Mouse (Mus musculus): ENCODE results near the gene Map3k5. TPM values are rescaled to one million over a fixed set of nuclear protein-coding genes. Genes with fewer than 3 reads are reported as not detected.

Map3k5 gene
- polyA plus RNA-seq, 1 experiment: 0.53 TPM

GRCm38 (mm10) chr10:19990638-19991037 is 56.4 kb downstream of the Map3k5 start:
- H3K36me3 ChIP-seq (ENCODE audit: control insufficient read depth, insufficient read depth): no peaks in the 10 kb centered on the region
- no peak overlapping the region for H3ac ChIP-seq (ENCODE audit: control insufficient read depth, insufficient read length)
- no peak overlapping the region for H3K4me2 ChIP-seq (ENCODE audit: low read depth)
- no peaks in the 10 kb centered on the region for H3K27me3 ChIP-seq (ENCODE audit: control insufficient read depth, insufficient read depth, insufficient read length)
- no peaks in the 10 kb centered on the region for H3K79me2 ChIP-seq (ENCODE audit: control insufficient read depth, insufficient read depth)
- TF ChIP-seq MAX (IDR thresholded peaks at IDR 0.05; ENCODE audit: low read depth): no peak
- no peak for TF ChIP-seq MYOD1 (IDR thresholded peaks at IDR 0.05; ENCODE audit: control insufficient read depth in 1 of 3, insufficient read length in 2 of 3, low read depth in 2 of 3)
- no peak for TF ChIP-seq POLR2A (IDR thresholded peaks at IDR 0.05; ENCODE audit: insufficient read length, low read depth)
- no peak for TF ChIP-seq TCF12 (IDR thresholded peaks at IDR 0.05; ENCODE audit: insufficient read depth, poor library complexity, severe bottlenecking)
- H3K4me3 ChIP-seq: no peak overlapping the region

GRCm38 (mm10) chr10:19991237-19991865 is 57.1 kb downstream of the Map3k5 start:
- Histone ChIP-seq H3K36me3 (ENCODE audit: control insufficient read depth, insufficient read depth) (no peaks in the 10 kb centered on the region), H3K4me3 (no peak overlapping the region), H3ac (ENCODE audit: control insufficient read depth, insufficient read length) (no peak overlapping the region), H3K4me2 (ENCODE audit: low read depth) (no peak overlapping the region), H3K79me2 (ENCODE audit: control insufficient read depth, insufficient read depth) (no peaks in the 10 kb centered on the region), H3K27me3 (ENCODE audit: control insufficient read depth, insufficient read depth, insufficient read length) (no peaks in the 10 kb centered on the region)
- TF ChIP-seq POLR2AphosphoS2 (IDR thresholded peaks at IDR 0.05; ENCODE audit: insufficient read length, low read depth): no peak
- TF ChIP-seq POLR2A (IDR thresholded peaks at IDR 0.05; ENCODE audit: insufficient read length, low read depth): no peak
- TF ChIP-seq REST (IDR thresholded peaks at IDR 0.05; ENCODE audit: insufficient read depth, insufficient read length): no peak
- no peak for TF ChIP-seq E2F4 (IDR thresholded peaks at IDR 0.05; ENCODE audit: insufficient read depth)
- TF ChIP-seq TCF12 (IDR thresholded peaks at IDR 0.05; ENCODE audit: insufficient read depth, poor library complexity, severe bottlenecking): no peak
- TF ChIP-seq CEBPB (IDR thresholded peaks at IDR 0.05; ENCODE audit: insufficient read depth, poor library complexity, severe bottlenecking): no peak
- no peak for TF ChIP-seq MAX (IDR thresholded peaks at IDR 0.05; ENCODE audit: low read depth)
- no peak for TF ChIP-seq MYOD1 (IDR thresholded peaks at IDR 0.05; ENCODE audit: control insufficient read depth in 1 of 3, insufficient read length in 2 of 3, low read depth in 2 of 3)
- no peak for TF ChIP-seq MYOG (IDR thresholded peaks at IDR 0.05; ENCODE audit: control insufficient read depth in 1 of 3, insufficient read depth in 1 of 3, insufficient read length in 2 of 3, low read depth in 2 of 3)
- TF ChIP-seq TCF3 (IDR thresholded peaks at IDR 0.05; ENCODE audit: insufficient read length, low read depth): no peak

- H3K79me2 ChIP-seq (ENCODE audit: control insufficient read depth, insufficient read depth): no peaks in the 10 kb centered on the region
- no peak overlapping the region for H3K4me2 ChIP-seq (ENCODE audit: low read depth)
- no peak overlapping the region for H3K4me3 ChIP-seq
- H3K36me3 ChIP-seq (ENCODE audit: control insufficient read depth, insufficient read depth): no peaks in the 10 kb centered on the region
- no peaks in the 10 kb centered on the region for H3K27me3 ChIP-seq (ENCODE audit: control insufficient read depth, insufficient read depth, insufficient read length)
- no peak overlapping the region for H3ac ChIP-seq (ENCODE audit: control insufficient read depth, insufficient read length)
- TF ChIP-seq POLR2AphosphoS2 (IDR thresholded peaks at IDR 0.05; ENCODE audit: insufficient read length, low read depth) (no peak), USF1 (IDR thresholded peaks at IDR 0.05; ENCODE audit: low read depth) (peak; percentile 33)
Observed at GRCm38 (mm10) chr10:19991866-19992252, 57.6 kb downstream of the Map3k5 start.

DNA sequence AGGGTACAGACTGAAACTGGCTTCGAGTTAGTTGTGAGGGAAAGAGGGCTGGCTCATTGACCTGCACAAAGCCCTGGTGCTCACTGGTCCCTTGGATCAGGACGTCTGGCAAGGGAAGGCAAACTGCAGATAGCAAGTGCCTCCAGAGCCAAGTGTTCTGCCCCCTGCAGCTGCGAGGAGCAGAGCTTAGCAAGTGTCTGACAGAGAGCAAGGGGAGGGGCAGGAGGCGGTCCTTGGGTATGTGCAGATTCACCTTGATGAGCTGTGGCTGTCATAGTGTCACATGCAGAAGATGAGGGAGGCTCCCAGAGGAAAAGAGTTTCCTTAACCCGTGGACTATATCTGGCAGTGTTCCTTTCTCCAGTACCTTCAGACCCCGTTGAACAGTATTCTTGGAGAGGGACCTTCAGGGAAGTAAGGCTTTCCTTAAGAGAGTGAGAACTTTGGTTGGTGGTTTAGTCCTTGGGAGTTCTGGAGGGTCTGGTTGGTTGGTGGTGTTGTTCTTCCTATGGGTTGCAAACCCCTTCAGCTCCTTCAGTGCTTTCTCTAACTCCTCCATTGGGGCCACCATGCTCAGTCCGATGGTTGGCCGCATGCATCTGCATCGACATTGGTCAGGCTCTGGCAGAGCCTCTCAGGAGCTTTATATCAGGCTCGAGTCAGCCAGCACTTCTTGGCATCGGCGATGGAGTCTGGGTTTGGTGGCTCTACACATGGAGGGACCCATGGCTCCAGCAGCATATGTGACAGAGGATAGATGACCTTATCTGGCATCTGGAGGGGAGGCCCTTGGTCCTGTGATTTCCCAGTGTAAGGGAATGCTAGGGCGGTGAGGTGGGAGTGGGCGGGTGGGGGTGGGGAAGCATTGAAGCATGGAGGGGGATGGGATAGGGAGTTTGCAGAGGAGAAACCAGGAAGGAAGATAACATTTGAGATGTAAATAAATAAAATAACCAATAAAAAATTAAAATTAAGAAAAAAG is 60.5 kb downstream of the Map3k5 start:
- no peak overlapping the region for H3K4me3 ChIP-seq
- H3K27me3 ChIP-seq (ENCODE audit: control insufficient read depth, insufficient read depth, insufficient read length): no peaks in the 10 kb centered on the region
- no peak overlapping the region for H3K4me2 ChIP-seq (ENCODE audit: low read depth)
- H3K36me3 ChIP-seq (ENCODE audit: control insufficient read depth, insufficient read depth): no peaks in the 10 kb centered on the region
- no peak overlapping the region for H3ac ChIP-seq (ENCODE audit: control insufficient read depth, insufficient read length)
- H3K79me2 ChIP-seq (ENCODE audit: control insufficient read depth, insufficient read depth): no peaks in the 10 kb centered on the region
- no peak for TF ChIP-seq E2F4 (IDR thresholded peaks at IDR 0.05; ENCODE audit: insufficient read depth)
- TF ChIP-seq MYOG (IDR thresholded peaks at IDR 0.05; ENCODE audit: control insufficient read depth in 1 of 3, insufficient read depth in 1 of 3, insufficient read length in 2 of 3, low read depth in 2 of 3): no peak
- no peak for TF ChIP-seq MAX (IDR thresholded peaks at IDR 0.05; ENCODE audit: low read depth)
- no peak for TF ChIP-seq SRF (IDR thresholded peaks at IDR 0.05; ENCODE audit: control insufficient read depth, insufficient read length, low read depth)
- no peak for TF ChIP-seq REST (IDR thresholded peaks at IDR 0.05; ENCODE audit: insufficient read depth, insufficient read length)

GRCm38 (mm10) chr10:19996151-19996550 is 61.9 kb downstream of the Map3k5 start:
- Histone ChIP-seq H3ac (ENCODE audit: control insufficient read depth, insufficient read length) (no peak overlapping the region), H3K79me2 (ENCODE audit: control insufficient read depth, insufficient read depth) (no peaks in the 10 kb centered on the region), H3K4me2 (ENCODE audit: low read depth) (no peak overlapping the region), H3K4me3 (no peak overlapping the region), H3K27me3 (ENCODE audit: control insufficient read depth, insufficient read depth, insufficient read length) (no peaks in the 10 kb centered on the region), H3K36me3 (ENCODE audit: control insufficient read depth, insufficient read depth) (no peaks in the 10 kb centered on the region)
- TF ChIP-seq REST (IDR thresholded peaks at IDR 0.05; ENCODE audit: insufficient read depth, insufficient read length): no peak
- no peak for TF ChIP-seq MYOG (IDR thresholded peaks at IDR 0.05; ENCODE audit: control insufficient read depth in 1 of 3, insufficient read depth in 1 of 3, insufficient read length in 2 of 3, low read depth in 2 of 3)
- TF ChIP-seq TCF3 (IDR thresholded peaks at IDR 0.05; ENCODE audit: insufficient read length, low read depth): no peak
- TF ChIP-seq CEBPB (IDR thresholded peaks at IDR 0.05; ENCODE audit: insufficient read depth, poor library complexity, severe bottlenecking): no peak
- TF ChIP-seq MYOD1 (IDR thresholded peaks at IDR 0.05; ENCODE audit: control insufficient read depth in 1 of 3, insufficient read length in 2 of 3, low read depth in 2 of 3): no peak
- no peak for TF ChIP-seq MAX (IDR thresholded peaks at IDR 0.05; ENCODE audit: low read depth)
- no peak for TF ChIP-seq USF1 (IDR thresholded peaks at IDR 0.05; ENCODE audit: low read depth)
- no peak for TF ChIP-seq POLR2AphosphoS2 (IDR thresholded peaks at IDR 0.05; ENCODE audit: insufficient read length, low read depth)
- TF ChIP-seq POLR2A (IDR thresholded peaks at IDR 0.05; ENCODE audit: insufficient read length, low read depth): no peak
- no peak for TF ChIP-seq SRF (IDR thresholded peaks at IDR 0.05; ENCODE audit: control insufficient read depth, insufficient read length, low read depth)
